Mouse (Mus musculus) kidney, embryonic 15.5 days (tissue): ENCODE results near the gene Lpp. TPM values are rescaled to one million over a fixed set of nuclear protein-coding genes. Genes with fewer than 3 reads are reported as not detected.

Experiments
- ATAC-seq: fragments of 200-750 bp; cut with Nextera tagmentation; replicated peaks from 2 replicates; pipeline ENCODE4 v1.8.0; 2017; ENCODE audit warnings: moderate TSS enrichment; ENCODE audit not compliant: low FRiP score
- H3K27ac ChIP-seq: fragments of 300-500 bp; sonication (generic); 2 replicates; pipeline ENCODE4 v1.5.1; 2015; ENCODE audit warnings: mild to moderate bottlenecking, inconsistent platforms
- H3K27me3 ChIP-seq: fragments of 300-500 bp; sonication (generic); 2 replicates; pipeline ENCODE4 v1.6.1; 2015; ENCODE audit warnings: inconsistent platforms
- H3K36me3 ChIP-seq: fragments of 300-500 bp; sonication (generic); 2 replicates; pipeline ENCODE4 v1.6.1; 2015; ENCODE audit warnings: inconsistent platforms
- H3K4me1 ChIP-seq: fragments of 300-500 bp; sonication (generic); 2 replicates; pipeline ENCODE4 v1.6.1; 2015; ENCODE audit warnings: inconsistent platforms
- H3K4me2 ChIP-seq: fragments of 300-500 bp; sonication (generic); 2 replicates; pipeline ENCODE4 v1.6.1; 2015; ENCODE audit warnings: moderate library complexity, mild to moderate bottlenecking, inconsistent platforms
- H3K4me3 ChIP-seq: fragments of 300-500 bp; sonication (generic); replicated peaks from 2 replicates; pipeline ENCODE4 v1.5.1; 2015; ENCODE audit warnings: mild to moderate bottlenecking, inconsistent platforms
- H3K9ac ChIP-seq: fragments of 300-500 bp; sonication (generic); 2 replicates; pipeline ENCODE4 v1.6.1; 2015; ENCODE audit warnings: mild to moderate bottlenecking, inconsistent platforms
- H3K9me3 ChIP-seq: fragments of 300-500 bp; sonication (generic); replicated peaks from 2 replicates; pipeline ENCODE4 v1.6.1; 2016; ENCODE audit warnings: inconsistent platforms
- WGBS: fragments of 180-500 bp; shearing (Covaris S2); methylation state at CpG from one replicate; pipeline ENCODE4 v1.1.7; 2015; ENCODE audit warnings: mixed read lengths; 5-methylcytosine and 5-hydroxymethylcytosine counted together
- polyA plus RNA-seq: library from polyadenylated mRNA; unstranded; fragments of >200 nt; fragmentation: Nextera tagmentation; extraction: Ambion mirVana; gene quantifications from 2 replicates; pipeline ENCODE4 v1.2.1, GENCODE M21; 2015

The Lpp gene
- polyA plus RNA-seq, 1 experiment from 2014 or later: 58.6 TPM

DNA sequence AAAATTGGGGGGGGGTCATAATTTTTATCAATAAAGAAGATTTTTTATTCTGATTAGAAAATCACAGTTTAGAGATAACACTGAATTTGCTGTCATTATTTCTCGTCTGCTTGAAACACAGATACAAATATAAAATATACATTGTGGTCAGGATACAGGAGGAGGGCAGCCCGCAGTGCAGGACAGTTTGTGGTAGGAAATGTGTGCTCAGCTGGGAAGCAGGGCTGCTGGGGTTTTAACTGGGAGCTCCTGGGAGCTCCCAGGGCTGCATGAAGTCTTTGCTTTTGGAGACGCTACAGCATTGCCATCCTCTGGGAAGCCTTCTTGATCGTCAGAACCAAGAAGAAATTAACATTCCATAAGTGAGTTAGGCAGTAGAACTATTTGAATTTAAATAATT, 571.8 kb downstream of the Lpp start:
- 79% methylated on average over 4 of the region's 4 CpGs for WGBS
- H3K27me3 ChIP-seq: no peaks in the 10 kb centered on the region
- H3K4me2 ChIP-seq: no peak overlapping the region
- H3K36me3 ChIP-seq: no peaks in the 10 kb centered on the region
- no peak overlapping the region for H3K27ac ChIP-seq
- H3K4me3 ChIP-seq: no peak overlapping the region
- H3K4me1 ChIP-seq: no peaks in the 10 kb centered on the region
- H3K9me3 ChIP-seq: no peaks in the 10 kb centered on the region
- ATAC-seq: no peak
- H3K9ac ChIP-seq: no peak overlapping the region

DNA sequence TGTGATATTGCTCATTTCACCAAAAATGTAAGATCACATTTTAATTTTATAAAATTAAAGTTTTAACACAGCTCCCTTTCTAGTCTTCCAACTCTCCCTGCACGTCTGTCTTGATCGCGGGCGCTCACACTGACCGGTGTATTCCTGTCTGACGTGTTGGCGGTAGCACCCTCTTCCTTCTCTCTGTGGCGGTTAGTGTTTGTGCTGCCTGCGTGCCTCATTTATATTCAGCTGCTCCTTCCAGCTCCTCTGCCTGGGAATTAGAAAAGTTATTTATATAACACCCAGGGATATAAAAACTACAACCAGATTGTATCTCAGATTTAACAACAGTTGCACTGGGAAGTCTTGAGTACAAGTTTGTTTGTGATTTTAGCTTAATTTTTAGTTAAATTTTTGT, 573.2 kb downstream of the Lpp start:
- Histone ChIP-seq H3K27me3 (no peaks in the 10 kb centered on the region), H3K27ac (no peak overlapping the region), H3K4me1 (no peaks in the 10 kb centered on the region), H3K36me3 (no peaks in the 10 kb centered on the region), H3K4me2 (no peak overlapping the region), H3K4me3 (no peak overlapping the region), H3K9me3 (no peaks in the 10 kb centered on the region), H3K9ac (no peak overlapping the region)
- ATAC-seq: no peak
- 93% methylated on average over 9 of the region's 9 CpGs for WGBS

GRCm38 (mm10) chr16:24973009-24973631, 579.8 kb downstream of the Lpp start:
- H3K4me2 ChIP-seq: no peak overlapping the region
- H3K4me3 ChIP-seq: no peak overlapping the region
- H3K36me3 ChIP-seq: peaks cover 11% of the 10 kb centered on the region; the same call in 1 of the 2 replicates
- no peaks in the 10 kb centered on the region for H3K9me3 ChIP-seq
- H3K27ac ChIP-seq: no peak overlapping the region
- no peaks in the 10 kb centered on the region for H3K27me3 ChIP-seq
- ATAC-seq: no peak
- H3K4me1 ChIP-seq: no peaks in the 10 kb centered on the region
- 67% methylated on average over 5 of the region's 5 CpGs for WGBS
- no peak overlapping the region for H3K9ac ChIP-seq

DNA sequence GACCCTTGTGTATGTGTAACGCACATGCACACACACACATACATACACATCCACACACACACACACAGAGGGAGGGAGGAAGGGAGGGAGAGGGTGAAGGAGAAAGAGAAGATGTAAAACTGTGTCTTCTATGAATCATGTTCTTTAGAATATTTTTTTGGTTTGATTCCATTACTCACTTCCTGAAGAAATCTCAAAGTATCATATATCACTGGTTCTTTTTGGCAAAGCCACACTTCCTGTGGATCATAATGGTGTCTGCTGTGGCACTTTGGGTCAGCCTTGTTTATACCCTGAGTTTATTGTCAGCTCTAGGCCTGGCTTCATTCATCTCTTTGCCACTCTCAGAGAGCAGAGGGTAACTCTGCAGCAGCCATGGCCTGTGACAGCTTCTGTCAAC, 584.5 kb downstream of the Lpp start:
- Histone ChIP-seq H3K9me3 (no peaks in the 10 kb centered on the region), H3K4me3 (no peak overlapping the region), H3K27me3 (no peaks in the 10 kb centered on the region), H3K4me1 (no peaks in the 10 kb centered on the region), H3K36me3 (peaks cover 16% of the 10 kb centered on the region), H3K4me2 (no peak overlapping the region), H3K9ac (no peak overlapping the region), H3K27ac (no peak overlapping the region)
- no peak for ATAC-seq
- 88% methylated on average over 1 of the region's 1 CpGs for WGBS

DNA sequence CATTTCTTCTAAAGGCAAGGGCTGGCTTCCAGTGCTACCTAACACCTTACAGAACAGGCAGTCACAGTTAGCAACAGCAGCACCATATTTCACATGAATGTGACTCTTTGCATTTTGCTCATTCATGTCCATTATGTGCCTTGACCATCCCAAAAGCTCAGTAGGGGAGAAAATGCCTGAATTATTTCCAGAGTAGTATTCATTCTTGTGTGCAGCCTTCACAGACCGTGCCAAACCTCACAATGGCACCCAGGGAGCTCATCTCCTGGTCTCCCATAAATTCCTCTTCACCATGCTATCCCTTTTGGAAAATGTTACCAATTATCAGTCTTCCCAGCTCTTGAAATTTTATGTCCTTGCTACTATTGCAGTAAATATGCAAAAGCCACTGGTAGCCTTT, 584.9 kb downstream of the Lpp start:
- WGBS: 88% methylated on average over 1 of the region's 1 CpGs
- no peak for ATAC-seq
- Histone ChIP-seq H3K27me3 (no peaks in the 10 kb centered on the region), H3K9me3 (no peaks in the 10 kb centered on the region), H3K4me3 (no peak overlapping the region), H3K36me3 (peaks cover 16% of the 10 kb centered on the region), H3K27ac (no peak overlapping the region), H3K4me2 (no peak overlapping the region), H3K4me1 (no peaks in the 10 kb centered on the region), H3K9ac (no peak overlapping the region)

DNA sequence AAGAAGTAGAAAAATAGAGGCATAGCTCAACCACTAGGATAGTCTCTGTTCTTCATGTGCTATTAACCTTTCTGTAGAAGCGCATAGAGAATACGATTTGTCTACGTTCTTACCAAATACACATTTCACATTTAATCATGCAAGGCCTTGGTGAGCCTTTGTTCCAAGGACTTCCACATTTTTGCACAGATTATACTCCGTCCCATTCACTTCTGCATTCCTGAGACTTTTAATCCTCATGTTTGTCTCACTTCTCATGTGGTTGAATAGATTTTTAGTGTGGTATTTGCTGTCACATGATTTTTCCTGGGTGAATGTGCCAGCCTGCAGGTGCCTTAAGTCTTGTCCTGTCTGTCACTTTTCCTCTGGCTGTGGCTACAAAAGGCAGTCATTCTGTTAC, 586.1 kb downstream of the Lpp start:
- Histone ChIP-seq H3K4me3 (no peak overlapping the region), H3K9ac (no peak overlapping the region), H3K27ac (no peak overlapping the region), H3K4me1 (no peaks in the 10 kb centered on the region), H3K4me2 (no peak overlapping the region), H3K36me3 (peaks cover 16% of the 10 kb centered on the region), H3K9me3 (no peaks in the 10 kb centered on the region), H3K27me3 (no peaks in the 10 kb centered on the region)
- no peak for ATAC-seq
- 94% methylated on average over 4 of the region's 4 CpGs for WGBS

DNA sequence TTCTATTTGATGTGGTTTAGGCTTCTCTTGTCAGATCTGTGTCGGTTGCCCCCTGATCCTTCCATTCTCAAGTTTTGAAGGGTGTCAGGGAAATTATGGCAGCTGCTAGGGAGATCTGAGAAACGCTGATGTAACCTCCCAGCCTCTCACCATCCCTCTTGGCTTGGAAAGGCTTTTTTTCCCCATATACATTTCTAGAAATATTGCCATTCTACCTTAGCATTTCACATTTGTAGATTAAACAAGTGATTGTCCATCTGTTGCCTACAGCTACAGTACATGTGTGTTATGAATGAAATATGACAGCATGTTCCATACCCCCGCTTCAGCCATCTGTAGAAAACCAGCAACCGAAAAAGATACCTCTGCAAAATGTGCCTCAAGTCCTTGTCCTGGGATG, 589.5 kb downstream of the Lpp start:
- H3K27ac ChIP-seq: no peak overlapping the region
- no peaks in the 10 kb centered on the region for H3K27me3 ChIP-seq
- H3K9me3 ChIP-seq: no peaks in the 10 kb centered on the region
- ATAC-seq: no peak
- no peak overlapping the region for H3K4me3 ChIP-seq
- no peaks in the 10 kb centered on the region for H3K4me1 ChIP-seq
- WGBS: 84% methylated on average over 4 of the region's 4 CpGs
- H3K36me3 ChIP-seq: peaks cover 16% of the 10 kb centered on the region
- no peak overlapping the region for H3K4me2 ChIP-seq
- no peak overlapping the region for H3K9ac ChIP-seq

DNA sequence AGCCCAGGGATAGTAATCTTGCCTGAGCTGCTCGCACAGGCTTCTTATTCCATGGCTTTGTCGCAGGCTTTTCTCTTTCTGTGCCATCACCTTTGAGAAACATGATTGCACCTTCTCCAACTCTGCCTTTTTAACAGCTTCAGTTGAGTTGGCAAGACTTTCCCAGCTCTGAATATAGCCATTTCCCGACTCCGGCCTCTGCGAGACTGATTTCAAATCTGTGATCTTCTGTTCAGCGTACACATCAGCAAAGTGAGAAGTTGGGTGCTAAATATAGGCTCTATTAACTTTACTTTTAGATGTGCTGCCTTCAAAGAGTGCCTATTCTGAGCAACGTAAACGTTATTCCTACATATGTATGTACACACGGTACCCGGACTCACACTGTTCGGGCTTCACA, 597.0 kb downstream of the Lpp start:
- no peak overlapping the region for H3K4me2 ChIP-seq
- no peaks in the 10 kb centered on the region for H3K36me3 ChIP-seq
- WGBS: 90% methylated on average over 11 of the region's 11 CpGs
- no peak for ATAC-seq
- H3K27me3 ChIP-seq: no peaks in the 10 kb centered on the region
- no peak overlapping the region for H3K27ac ChIP-seq
- H3K4me1 ChIP-seq: 0 out of 2 replicates have a peak, but pooled peaks cover 4% of the 10 kb centered on the region
- no peak overlapping the region for H3K4me3 ChIP-seq
- no peaks in the 10 kb centered on the region for H3K9me3 ChIP-seq
- H3K9ac ChIP-seq: no peak overlapping the region

GRCm38 (mm10) chr16:24991059-24991541, 597.8 kb downstream of the Lpp start:
- Histone ChIP-seq H3K36me3 (no peaks in the 10 kb centered on the region), H3K9me3 (no peaks in the 10 kb centered on the region), H3K9ac (no peak overlapping the region), H3K4me2 (no peak overlapping the region), H3K27ac (no peak overlapping the region), H3K27me3 (no peaks in the 10 kb centered on the region), H3K4me1 (0 out of 2 replicates have a peak, but pooled peaks cover 4% of the 10 kb centered on the region), H3K4me3 (no peak overlapping the region)
- no peak for ATAC-seq
- WGBS: 85% methylated on average over 10 of the region's 10 CpGs

- Histone ChIP-seq H3K27ac (peak overlapping the region; percentile 34; the same call in 1 of the 2 replicates), H3K9ac (no peak overlapping the region), H3K36me3 (no peaks in the 10 kb centered on the region)
These were observed 598.7 kb downstream of the Lpp start for GRCm38 (mm10) chr16:24991995-24992394.

DNA sequence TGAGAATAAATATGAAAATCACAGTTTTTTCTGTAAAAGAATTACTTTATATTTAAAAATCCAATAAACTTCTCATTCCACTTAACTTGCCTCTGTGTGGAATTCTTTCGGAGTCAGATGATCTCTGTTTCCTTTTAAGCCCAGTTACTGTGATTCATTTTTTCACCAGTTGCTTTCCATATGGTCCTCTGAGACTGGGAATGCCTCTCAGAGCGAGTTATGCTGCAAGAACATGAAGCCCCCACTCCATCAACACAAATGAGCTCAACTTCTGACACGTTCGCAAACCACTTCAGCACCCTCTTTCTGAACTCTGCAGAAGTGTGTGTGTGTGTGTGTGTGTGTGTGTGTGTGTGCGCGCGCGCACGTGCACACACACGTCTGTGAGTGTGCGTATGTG, 599.2 kb downstream of the Lpp start:
- Histone ChIP-seq H3K4me2 (no peak overlapping the region), H3K4me1 (0 out of 2 replicates have a peak, but pooled peaks cover 4% of the 10 kb centered on the region), H3K27me3 (no peaks in the 10 kb centered on the region), H3K9me3 (no peaks in the 10 kb centered on the region), H3K27ac (no peak overlapping the region), H3K9ac (no peak overlapping the region), H3K4me3 (no peak overlapping the region), H3K36me3 (no peaks in the 10 kb centered on the region)
- WGBS: 84% methylated on average over 11 of the region's 11 CpGs
- ATAC-seq: no peak

More at GRCm38 (mm10) chr16:24991995-24992394, 598.7 kb downstream of the Lpp start:
- no peak for ATAC-seq
- no peaks in the 10 kb centered on the region for H3K9me3 ChIP-seq
- no peak overlapping the region for H3K4me3 ChIP-seq
- H3K27me3 ChIP-seq: no peaks in the 10 kb centered on the region
- WGBS: 66% methylated on average over 3 of the region's 3 CpGs
- no peak overlapping the region for H3K4me2 ChIP-seq
- H3K4me1 ChIP-seq: 0 out of 2 replicates have a peak, but pooled peaks cover 4% of the 10 kb centered on the region

GRCm38 (mm10) chr16:25010980-25011877, 617.9 kb downstream of the Lpp start:
- 47% methylated on average over 5 of the region's 5 CpGs for WGBS
- Histone ChIP-seq H3K9me3 (no peaks in the 10 kb centered on the region), H3K27ac (peak overlapping the region; percentile 35; the same call in 1 of the 2 replicates), H3K27me3 (no peaks in the 10 kb centered on the region), H3K36me3 (no peaks in the 10 kb centered on the region), H3K4me3 (no peak overlapping the region), H3K4me2 (no peak overlapping the region), H3K9ac (no peak overlapping the region), H3K4me1 (peaks cover 6% of the 10 kb centered on the region; the same call in 1 of the 2 replicates)
- no peak for ATAC-seq
